ENCODE assay signal across 22 mouse cellular contexts in the genomic region with DNA sequence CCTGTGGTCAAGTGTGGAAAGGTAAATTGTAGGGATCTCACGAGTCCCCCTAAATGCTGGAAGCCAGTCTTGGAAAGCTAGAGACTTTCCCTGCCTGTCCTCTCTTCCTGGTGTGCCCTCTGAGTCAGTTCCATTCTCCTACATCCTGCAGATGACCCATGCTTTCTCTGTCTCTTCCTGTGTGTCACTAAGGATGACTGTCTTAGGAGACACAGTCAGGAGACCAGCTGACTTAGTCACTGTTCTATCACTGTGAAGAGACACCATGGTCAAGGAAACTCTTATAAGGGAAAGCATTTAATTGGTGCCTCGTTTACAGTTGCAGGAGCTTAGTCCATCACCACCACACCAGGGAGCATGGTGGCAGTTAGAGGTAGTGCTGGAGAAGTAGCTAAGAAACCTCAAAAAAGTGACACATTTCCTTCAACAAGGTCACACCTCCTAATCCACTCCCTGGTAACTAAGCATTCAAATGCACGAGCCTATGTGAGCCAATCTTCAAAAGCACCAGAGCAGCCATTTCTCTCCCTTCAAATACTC.
A peak's percentile ranks its signal among the peaks of the same experiment; 100 is the strongest.
DNase-seq lines count a peak whose midpoint lies in the region; ATAC-seq and TF ChIP-seq lines count a peak whose summit lies in the region.
"Had no signal": no experiment of that assay in that cellular context is flagged by ENCODE, and none has a peak within 500 bp of the region (broad histone marks: within the 10 kb centered on the region; RNA-seq: fewer than 3 reads in every experiment).

No protein-coding gene starts in this region.

- H3K9me3 ChIP-seq in heart, embryonic 12.5 days (replicated peaks), result no peaks in the 10 kb centered on the region
- no peaks in the 10 kb centered on the region for H3K9me3 ChIP-seq in lung, postnatal 0 days (ENCODE audit: low read length)
- H3K9me3 ChIP-seq: embryonic facial prominence, embryonic 15.5 days; forebrain, embryonic 10.5 days; heart, embryonic 10.5 days; heart, embryonic 15.5 days; hindbrain, embryonic 13.5 days had no signal

- peak; percentile 58 for DNase-seq in heart, adult 11 months
- no peak for DNase-seq in lung, postnatal 0 days (ENCODE audit: low spot score)
- DNase-seq in lung, postnatal 14 days, result no peak
- peak; percentile 52 for DNase-seq in 416B (ENCODE audit: low read depth)
- no peak for DNase-seq in ovary, adult 18-20 months (ENCODE audit: low spot score)
- no peak for DNase-seq in spleen, postnatal 10 days (ENCODE audit: low spot score in 2 of 2)
- DNase-seq: adrenal gland, postnatal 10 days; cerebellum, adult 11 months; cerebellum, adult 8-10 months; cerebellum, postnatal 14 days; embryo, embryonic 11 days; gastrocnemius, postnatal 36 days; heart, adult 18-20 months; heart, postnatal 14 days had no signal

- no peak overlapping the region for H3K27ac ChIP-seq in heart, embryonic 12.5 days (ENCODE audit: poor library complexity, severe bottlenecking)
- no peak overlapping the region for H3K27ac ChIP-seq in lung, postnatal 0 days (ENCODE audit: low read length)
- H3K27ac ChIP-seq: embryonic facial prominence, embryonic 15.5 days; forebrain, embryonic 10.5 days; heart, embryonic 10.5 days; heart, embryonic 15.5 days; hindbrain, embryonic 13.5 days; hindbrain, postnatal 0 days had no signal

- H3K4me2 ChIP-seq in heart, embryonic 12.5 days, result no peak overlapping the region
- no peak overlapping the region for H3K4me2 ChIP-seq in lung, postnatal 0 days (replicated peaks; ENCODE audit: low read depth, low read length)
- H3K4me2 ChIP-seq: embryonic facial prominence, embryonic 15.5 days; heart, embryonic 15.5 days; hindbrain, embryonic 13.5 days had no signal

- H3K27me3 ChIP-seq in heart, embryonic 12.5 days (replicated peaks), result no peaks in the 10 kb centered on the region
- no peaks in the 10 kb centered on the region for H3K27me3 ChIP-seq in lung, postnatal 0 days (replicated peaks; ENCODE audit: insufficient read depth, low read length)
- H3K27me3 ChIP-seq: embryonic facial prominence, embryonic 15.5 days; heart, embryonic 15.5 days; hindbrain, embryonic 13.5 days had no signal

- no peak for ATAC-seq in heart, embryonic 12.5 days (ENCODE audit: insufficient number of reproducible peaks, low FRiP score)
- ATAC-seq in lung, postnatal 0 days, result peak; percentile 61; the same call in 1 of the 2 replicates
- ATAC-seq: hindbrain, postnatal 0 days had no signal

- WGBS in heart, embryonic 12.5 days, result 39% methylated on average over 3 of the region's 3 CpGs
- 55% methylated on average over 3 of the region's 3 CpGs for WGBS in lung, postnatal 0 days

- TF ChIP-seq EP300 in lung, postnatal 0 days (IDR thresholded peaks at IDR 0.05), result 0 out of 2 replicates have a peak, but pooled peaks have one; percentile 13

- no peak overlapping the region for H3K9ac ChIP-seq in heart, embryonic 12.5 days
- H3K9ac ChIP-seq in lung, postnatal 0 days (replicated peaks; ENCODE audit: low read depth), result no peak overlapping the region
- H3K9ac ChIP-seq: embryonic facial prominence, embryonic 15.5 days; heart, embryonic 15.5 days; hindbrain, embryonic 13.5 days had no signal

- TF ChIP-seq CTCF in lung, postnatal 0 days (IDR thresholded peaks at IDR 0.05), result no peak

- H3K4me1 ChIP-seq in heart, embryonic 12.5 days (replicated peaks), result peaks cover 33% of the 10 kb centered on the region
- H3K4me1 ChIP-seq in lung, postnatal 0 days (ENCODE audit: insufficient read depth, low read depth, low read length), result peaks cover 16% of the 10 kb centered on the region; the same call in 1 of the 2 replicates

- no peaks in the 10 kb centered on the region for H3K36me3 ChIP-seq in heart, embryonic 12.5 days
- H3K36me3 ChIP-seq in lung, postnatal 0 days (ENCODE audit: insufficient read depth, low read length), result no peaks in the 10 kb centered on the region
- H3K36me3 ChIP-seq: embryonic facial prominence, embryonic 15.5 days; forebrain, embryonic 10.5 days; heart, embryonic 10.5 days; heart, embryonic 15.5 days; hindbrain, embryonic 13.5 days had no signal

- H3K4me3 ChIP-seq in heart, embryonic 12.5 days, result no peak overlapping the region
- no peak overlapping the region for H3K4me3 ChIP-seq in lung, postnatal 0 days (ENCODE audit: low read depth, low read length)
- H3K4me3 ChIP-seq: embryonic facial prominence, embryonic 15.5 days; erythroblast, embryonic 14.5 days; forebrain, embryonic 10.5 days; heart, embryonic 10.5 days; heart, embryonic 15.5 days; hindbrain, embryonic 13.5 days had no signal

Comparison
In these comparisons a context has a peak if more than half of its experiments do, and no peak if none do; other contexts are left out.
1. DNase-seq: peak in heart, adult 11 months (single experiment) and 416B (single experiment); none in lung, postnatal 0 days (single experiment), lung, postnatal 14 days (single experiment), ovary, adult 18-20 months (single experiment) and spleen, postnatal 10 days (0 of 2).